28 mouse cellular contexts compared by ENCODE assay signal in genomic region chr9:110264991-110265390, GRCm38 (mm10). TPM values are rescaled to one million over a fixed set of nuclear protein-coding genes. Genes with fewer than 3 reads are reported as not detected.
DNase-seq lines count a peak whose midpoint lies in the region; ATAC-seq and TF ChIP-seq lines count a peak whose summit lies in the region.
"Had no signal": no experiment of that assay in that cellular context is flagged by ENCODE, and none has a peak within 500 bp of the region (broad histone marks: within the 10 kb centered on the region; RNA-seq: fewer than 3 reads in every experiment).

No protein-coding gene starts in this region.

- H3K4me2 ChIP-seq in hindbrain, postnatal 0 days (ENCODE audit: low read depth, low read length) = no peak overlapping the region
- H3K4me2 ChIP-seq in hindbrain, embryonic 16.5 days (ENCODE audit: low read length) = no peak overlapping the region
- H3K4me2 ChIP-seq in midbrain, embryonic 13.5 days (replicated peaks) = no peak overlapping the region
- no peak overlapping the region for H3K4me2 ChIP-seq in neural tube, embryonic 11.5 days (ENCODE audit: low read depth)
- no peak overlapping the region for H3K4me2 ChIP-seq in neural tube, embryonic 15.5 days
- H3K4me2 ChIP-seq: embryonic facial prominence, embryonic 12.5 days; embryonic facial prominence, embryonic 15.5 days; forebrain, embryonic 12.5 days; heart, embryonic 13.5 days; hindbrain, embryonic 12.5 days had no signal

- no peak for TF ChIP-seq POLR2A in thymus, adult 2 months (IDR thresholded peaks at IDR 0.05; ENCODE audit: control insufficient read depth, extremely low read depth, insufficient read depth, low read length, poor library complexity)

- no peaks in the 10 kb centered on the region for H3K9me3 ChIP-seq in hindbrain, postnatal 0 days (ENCODE audit: low read length)
- no peaks in the 10 kb centered on the region for H3K9me3 ChIP-seq in hindbrain, embryonic 16.5 days (ENCODE audit: control insufficient read depth, low read length)
- no peaks in the 10 kb centered on the region for H3K9me3 ChIP-seq in midbrain, embryonic 10.5 days (replicated peaks)
- no peaks in the 10 kb centered on the region for H3K9me3 ChIP-seq in midbrain, embryonic 13.5 days
- no peaks in the 10 kb centered on the region for H3K9me3 ChIP-seq in neural tube, embryonic 11.5 days (ENCODE audit: control insufficient read depth, low read length)
- H3K9me3 ChIP-seq in neural tube, embryonic 15.5 days (replicated peaks) = no peaks in the 10 kb centered on the region
- H3K9me3 ChIP-seq: embryonic facial prominence, embryonic 12.5 days; embryonic facial prominence, embryonic 15.5 days; forebrain, embryonic 12.5 days; heart, embryonic 10.5 days; heart, embryonic 13.5 days; hindbrain, embryonic 12.5 days had no signal

- no peak overlapping the region for H3K4me3 ChIP-seq in hindbrain, postnatal 0 days (ENCODE audit: low read length)
- no peak overlapping the region for H3K4me3 ChIP-seq in hindbrain, embryonic 16.5 days (ENCODE audit: low read length)
- no peak overlapping the region for H3K4me3 ChIP-seq in midbrain, embryonic 10.5 days
- no peak overlapping the region for H3K4me3 ChIP-seq in midbrain, embryonic 13.5 days (replicated peaks)
- H3K4me3 ChIP-seq in neural tube, embryonic 11.5 days (ENCODE audit: low read depth, low read length) = no peak overlapping the region
- no peak overlapping the region for H3K4me3 ChIP-seq in neural tube, embryonic 15.5 days (replicated peaks)
- H3K4me3 ChIP-seq in thymus, adult 2 months (ENCODE audit: control insufficient read depth, insufficient read depth, low read length) = no peak overlapping the region
- H3K4me3 ChIP-seq: embryonic facial prominence, embryonic 12.5 days; embryonic facial prominence, embryonic 15.5 days; forebrain, embryonic 12.5 days; heart, adult 2 months; heart, embryonic 10.5 days; heart, embryonic 13.5 days; hindbrain, embryonic 12.5 days had no signal

- peak; percentile 14; the same call in 1 of the 2 replicates for ATAC-seq in hindbrain, postnatal 0 days
- ATAC-seq in hindbrain, embryonic 16.5 days = no peak
- no peak for ATAC-seq in midbrain, embryonic 13.5 days
- no peak for ATAC-seq in neural tube, embryonic 11.5 days (ENCODE audit: insufficient read depth, low FRiP score, low TSS enrichment)
- no peak for ATAC-seq in neural tube, embryonic 15.5 days (ENCODE audit: low FRiP score)
- ATAC-seq: CD4-positive, CD25-positive, alpha-beta regulatory T cell, adult 4 months; forebrain, embryonic 16.5 days had no signal

- no peaks in the 10 kb centered on the region for H3K27me3 ChIP-seq in hindbrain, postnatal 0 days (ENCODE audit: insufficient read depth, low read length)
- no peaks in the 10 kb centered on the region for H3K27me3 ChIP-seq in hindbrain, embryonic 16.5 days (replicated peaks; ENCODE audit: control insufficient read depth, insufficient read depth, low read length)
- no peaks in the 10 kb centered on the region for H3K27me3 ChIP-seq in midbrain, embryonic 10.5 days (ENCODE audit: low read depth, poor library complexity, severe bottlenecking)
- H3K27me3 ChIP-seq in midbrain, embryonic 13.5 days = no peaks in the 10 kb centered on the region
- H3K27me3 ChIP-seq in neural tube, embryonic 11.5 days (ENCODE audit: control insufficient read depth, insufficient read depth, low read length) = no peaks in the 10 kb centered on the region
- no peaks in the 10 kb centered on the region for H3K27me3 ChIP-seq in neural tube, embryonic 15.5 days (replicated peaks)
- no peaks in the 10 kb centered on the region for H3K27me3 ChIP-seq in thymus, adult 2 months (ENCODE audit: control insufficient read depth, insufficient read depth, low read length)
- H3K27me3 ChIP-seq: embryonic facial prominence, embryonic 12.5 days; embryonic facial prominence, embryonic 15.5 days; forebrain, embryonic 12.5 days; heart, embryonic 13.5 days; hindbrain, embryonic 12.5 days had no signal

- no peak for TF ChIP-seq CTCF in hindbrain, postnatal 0 days (IDR thresholded peaks at IDR 0.05; ENCODE audit: low read depth)
- TF ChIP-seq CTCF in thymus, adult 2 months (IDR thresholded peaks at IDR 0.05; ENCODE audit: borderline replicate concordance, control insufficient read depth, extremely low read depth, insufficient read depth, low read length, poor library complexity) = 0 out of 2 replicates have a peak, but pooled peaks have one; percentile 8

- H3K4me1 ChIP-seq in hindbrain, postnatal 0 days (ENCODE audit: insufficient read depth, low read length) = no peaks in the 10 kb centered on the region
- no peaks in the 10 kb centered on the region for H3K4me1 ChIP-seq in hindbrain, embryonic 16.5 days (ENCODE audit: control insufficient read depth, insufficient read depth, low read depth, low read length)
- peaks cover 5% of the 10 kb centered on the region; the same call in 1 of the 2 replicates for H3K4me1 ChIP-seq in midbrain, embryonic 10.5 days
- H3K4me1 ChIP-seq in midbrain, embryonic 13.5 days (replicated peaks) = 0 out of 2 replicates have a peak, but pooled peaks cover 2% of the 10 kb centered on the region
- H3K4me1 ChIP-seq in neural tube, embryonic 11.5 days (ENCODE audit: control insufficient read depth, insufficient read depth, low read length) = no peaks in the 10 kb centered on the region
- no peaks in the 10 kb centered on the region for H3K4me1 ChIP-seq in neural tube, embryonic 15.5 days
- no peaks in the 10 kb centered on the region for H3K4me1 ChIP-seq in thymus, adult 2 months (replicated peaks; ENCODE audit: control insufficient read depth, insufficient read depth, low read length)
- H3K4me1 ChIP-seq: embryonic facial prominence, embryonic 12.5 days; embryonic facial prominence, embryonic 15.5 days; forebrain, embryonic 12.5 days; heart, embryonic 10.5 days; heart, embryonic 13.5 days; hindbrain, embryonic 12.5 days had no signal

- no peak overlapping the region for H3K9ac ChIP-seq in hindbrain, postnatal 0 days (replicated peaks; ENCODE audit: low read length)
- no peak overlapping the region for H3K9ac ChIP-seq in hindbrain, embryonic 16.5 days (ENCODE audit: low read depth, low read length)
- H3K9ac ChIP-seq in midbrain, embryonic 13.5 days (replicated peaks) = no peak overlapping the region
- no peak overlapping the region for H3K9ac ChIP-seq in neural tube, embryonic 11.5 days (ENCODE audit: low read length)
- no peak overlapping the region for H3K9ac ChIP-seq in neural tube, embryonic 15.5 days (replicated peaks)
- H3K9ac ChIP-seq: embryonic facial prominence, embryonic 12.5 days; embryonic facial prominence, embryonic 15.5 days; forebrain, embryonic 12.5 days; heart, embryonic 13.5 days; hindbrain, embryonic 12.5 days had no signal

- peaks cover 13% of the 10 kb centered on the region for H3K36me3 ChIP-seq in hindbrain, postnatal 0 days (ENCODE audit: insufficient read depth, low read length)
- H3K36me3 ChIP-seq in hindbrain, embryonic 16.5 days (ENCODE audit: control insufficient read depth, insufficient read depth, low read length) = peaks cover 10% of the 10 kb centered on the region
- H3K36me3 ChIP-seq in midbrain, embryonic 10.5 days = peaks cover 8% of the 10 kb centered on the region
- H3K36me3 ChIP-seq in midbrain, embryonic 13.5 days = peaks cover 29% of the 10 kb centered on the region
- no peaks in the 10 kb centered on the region for H3K36me3 ChIP-seq in neural tube, embryonic 11.5 days (ENCODE audit: control insufficient read depth, insufficient read depth, low read length)
- peaks cover 32% of the 10 kb centered on the region for H3K36me3 ChIP-seq in neural tube, embryonic 15.5 days
- H3K36me3 ChIP-seq in thymus, adult 2 months (ENCODE audit: control insufficient read depth, insufficient read depth, low read length) = no peaks in the 10 kb centered on the region
- H3K36me3 ChIP-seq: embryonic facial prominence, embryonic 12.5 days; embryonic facial prominence, embryonic 15.5 days; heart, embryonic 10.5 days; heart, embryonic 13.5 days had no signal

- DNase-seq in hindbrain, postnatal 0 days (ENCODE audit: low spot score) = no peak
- no peak for DNase-seq in midbrain, embryonic 10.5 days (ENCODE audit: low spot score)
- DNase-seq in neural tube, embryonic 11.5 days (ENCODE audit: low spot score) = peak; percentile 8
- no peak for DNase-seq in thymus, adult 2 months
- DNase-seq in thymus, postnatal 4 days = no peak
- DNase-seq: adrenal gland, adult 2 months; adrenal gland, postnatal 14 days; cerebellum, adult 11 months; cerebellum, adult 2 months; cerebellum, adult 9-11 months; cerebellum, postnatal 25 days; gastrocnemius, postnatal 10 days; gastrocnemius, postnatal 36 days; heart, adult 2 months; heart, postnatal 14 days; heart, postnatal 4 days had no signal

- 71% methylated on average over 9 of the region's 9 CpGs for WGBS in hindbrain, postnatal 0 days
- 76% methylated on average over 9 of the region's 9 CpGs for WGBS in hindbrain, embryonic 16.5 days
- 80% methylated on average over 9 of the region's 9 CpGs for WGBS in midbrain, embryonic 10.5 days
- WGBS in midbrain, embryonic 13.5 days = 71% methylated on average over 9 of the region's 9 CpGs
- 74% methylated on average over 9 of the region's 9 CpGs for WGBS in neural tube, embryonic 11.5 days
- WGBS in neural tube, embryonic 15.5 days = 79% methylated on average over 9 of the region's 9 CpGs
- WGBS in thymus, adult 2 months = 90% methylated on average over 9 of the region's 9 CpGs

- no peak overlapping the region for H3K27ac ChIP-seq in hindbrain, postnatal 0 days
- H3K27ac ChIP-seq in hindbrain, embryonic 16.5 days (ENCODE audit: low read depth, low read length) = no peak overlapping the region
- 0 out of 2 replicates have a peak overlapping the region, but pooled peaks have one; percentile 14 for H3K27ac ChIP-seq in midbrain, embryonic 10.5 days (replicated peaks)
- H3K27ac ChIP-seq in midbrain, embryonic 13.5 days = no peak overlapping the region
- no peak overlapping the region for H3K27ac ChIP-seq in neural tube, embryonic 11.5 days (ENCODE audit: low read depth, low read length)
- H3K27ac ChIP-seq in neural tube, embryonic 15.5 days (replicated peaks) = no peak overlapping the region
- H3K27ac ChIP-seq in thymus, adult 2 months (ENCODE audit: control insufficient read depth, insufficient read depth, low read length) = no peak overlapping the region
- H3K27ac ChIP-seq: embryonic facial prominence, embryonic 12.5 days; embryonic facial prominence, embryonic 15.5 days; forebrain, embryonic 12.5 days; heart, adult 2 months; heart, embryonic 10.5 days; heart, embryonic 13.5 days; hindbrain, embryonic 12.5 days had no signal

RNA-seq across cellular contexts. Expression of gene Cspg5, which starts 21.4 kb away (rescaled TPM):
- 412 and 470 TPM in 2 replicates for total RNA-seq in hindbrain, postnatal 0 days (2014; rRNA removed)
- polyA plus RNA-seq in hindbrain, postnatal 0 days (2015; fragmentation: Nextera tagmentation; extraction: Ambion mirVana) = 261 and 266 TPM in 2 replicates
- polyA plus RNA-seq in hindbrain, embryonic 16.5 days (2015; fragmentation: Nextera tagmentation; extraction: Ambion mirVana) = 207 and 212 TPM in 2 replicates
- 8.4 and 13.5 TPM in 2 replicates for polyA plus RNA-seq in midbrain, embryonic 10.5 days (2016; fragmentation: Nextera tagmentation; extraction: Ambion mirVana)
- polyA plus RNA-seq in midbrain, embryonic 13.5 days (2015; fragmentation: Nextera tagmentation; extraction: Ambion mirVana) = 58.9 and 70.2 TPM in 2 replicates
- polyA plus RNA-seq in neural tube, embryonic 11.5 days (2014; fragmentation: Nextera tagmentation; extraction: Ambion mirVana) = 19.6 and 21.3 TPM in 2 replicates
- polyA plus RNA-seq in neural tube, embryonic 15.5 days (2015; fragmentation: Nextera tagmentation; extraction: Ambion mirVana) = 145 and 180 TPM in 2 replicates
- polyA plus RNA-seq in thymus, adult 2 months (2012; rRNA removed) = 0.61 and 0.93 TPM in 2 replicates
- total RNA-seq: granulocyte monocyte progenitor cell, adult 5-6 weeks had no signal

RNA-seq across cellular contexts. Expression of gene Elp6, which starts 40.0 kb away (rescaled TPM):
- 27.6 and 30.9 TPM in 2 replicates for total RNA-seq in hindbrain, postnatal 0 days (2014; rRNA removed)
- 30.0 and 31.1 TPM in 2 replicates for polyA plus RNA-seq in hindbrain, postnatal 0 days (2015; fragmentation: Nextera tagmentation; extraction: Ambion mirVana)
- 39.0 and 40.2 TPM in 2 replicates for polyA plus RNA-seq in hindbrain, embryonic 16.5 days (2015; fragmentation: Nextera tagmentation; extraction: Ambion mirVana)
- 45.1 and 45.6 TPM in 2 replicates for polyA plus RNA-seq in midbrain, embryonic 10.5 days (2016; fragmentation: Nextera tagmentation; extraction: Ambion mirVana)
- 46.1 and 46.2 TPM in 2 replicates for polyA plus RNA-seq in midbrain, embryonic 13.5 days (2015; fragmentation: Nextera tagmentation; extraction: Ambion mirVana)
- 39.0 and 43.2 TPM in 2 replicates for polyA plus RNA-seq in neural tube, embryonic 11.5 days (2014; fragmentation: Nextera tagmentation; extraction: Ambion mirVana)
- 38.0 and 41.0 TPM in 2 replicates for polyA plus RNA-seq in neural tube, embryonic 15.5 days (2015; fragmentation: Nextera tagmentation; extraction: Ambion mirVana)
- polyA plus RNA-seq in thymus, adult 2 months (2012; rRNA removed) = 21.0 and 26.9 TPM in 2 replicates
